Mouse (Mus musculus): ENCODE measurements around the gene Kalrn.

The Kalrn gene

GRCm38 (mm10) chr16:34061661-34062060 is 511.7 kb downstream of the Kalrn start:
- no peak for DNase-seq

- DNase-seq, result no peak
These were observed 514.7 kb downstream of the Kalrn start for GRCm38 (mm10) chr16:34058611-34059010.

- DNase-seq, result no peak
These were observed 515.9 kb downstream of the Kalrn start for GRCm38 (mm10) chr16:34057464-34057863.

GRCm38 (mm10) chr16:34056418-34057111 is 516.8 kb downstream of the Kalrn start:
- no peak for DNase-seq

GRCm38 (mm10) chr16:34050090-34050489 is 523.2 kb downstream of the Kalrn start:
- DNase-seq, result no peak

DNA sequence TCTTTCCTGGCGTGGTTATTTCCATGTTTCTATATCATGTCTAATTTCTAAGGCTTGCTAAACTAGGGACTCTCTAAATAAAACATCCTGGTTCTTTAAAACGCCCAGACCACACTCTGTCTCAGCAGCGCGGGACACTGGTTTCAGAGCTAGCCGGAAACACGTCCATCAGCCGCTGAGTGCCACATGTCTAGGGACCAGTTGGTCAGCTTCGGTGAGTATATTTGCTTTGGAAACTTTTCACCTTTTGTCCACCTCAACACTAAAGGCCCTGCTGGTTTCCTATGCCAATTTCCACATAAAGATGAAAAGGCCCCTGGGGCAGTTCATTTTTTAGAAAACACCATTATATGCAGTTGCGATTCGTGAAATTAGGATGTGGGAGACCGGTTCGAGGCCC is 524.0 kb downstream of the Kalrn start:
- DNase-seq, result no peak

- DNase-seq, result no peak
These were observed 525.1 kb downstream of the Kalrn start for GRCm38 (mm10) chr16:34048232-34048631.

DNA sequence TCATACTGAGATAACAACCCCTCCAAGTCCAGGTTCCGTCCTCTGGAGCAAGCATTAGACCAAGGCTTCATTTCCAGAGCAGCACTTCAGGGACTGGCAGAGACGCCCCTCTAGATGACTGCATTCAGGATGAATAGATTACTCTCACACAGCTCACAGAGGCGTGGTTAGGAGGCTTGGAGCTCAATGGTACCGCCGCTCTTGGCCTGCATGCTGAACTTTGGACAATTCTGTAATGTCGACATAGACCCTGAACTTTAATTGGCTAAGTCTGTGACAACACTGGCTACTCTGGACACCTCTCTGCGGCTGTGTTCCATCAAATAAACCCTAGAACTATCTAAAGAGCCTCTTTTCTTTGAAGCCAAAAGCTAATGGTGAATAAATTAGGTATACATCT is 525.8 kb downstream of the Kalrn start:
- DNase-seq, result no peak

- DNase-seq, result no peak
These were observed 526.3 kb downstream of the Kalrn start for GRCm38 (mm10) chr16:34047006-34047360.

DNA sequence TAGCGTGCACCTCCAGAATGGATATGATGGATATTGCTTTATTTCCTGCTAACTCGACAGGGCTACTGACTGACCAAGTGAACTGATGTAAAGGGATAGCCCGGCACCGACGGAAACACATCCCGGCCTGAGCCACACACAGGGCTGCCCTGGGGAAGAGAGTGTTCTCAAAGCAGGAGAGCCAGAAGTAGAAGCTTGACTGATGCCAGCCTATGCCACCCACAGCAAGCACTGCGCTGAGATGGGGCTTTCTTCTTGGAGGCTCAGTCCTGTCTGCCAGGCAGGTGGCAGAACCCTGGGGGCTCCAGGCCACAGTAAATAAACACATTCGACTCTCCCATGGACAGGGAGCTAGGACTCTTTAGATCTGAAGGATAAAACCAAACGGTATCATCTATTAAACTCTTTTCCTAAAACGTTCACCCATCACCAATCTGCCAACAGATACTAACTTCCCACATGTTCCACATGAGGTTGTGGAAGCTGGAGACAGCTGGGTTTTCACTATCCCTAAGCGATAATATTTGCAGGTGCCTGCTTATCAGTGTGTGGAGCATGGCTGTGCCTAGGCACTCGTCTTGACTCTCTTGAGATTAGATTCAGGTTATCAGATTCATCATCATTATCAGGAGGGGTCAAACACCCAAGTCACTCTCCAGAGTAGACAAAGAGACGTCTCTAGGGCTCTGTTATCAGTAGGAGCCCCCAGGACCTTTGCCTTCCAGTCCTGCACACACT is 526.9 kb downstream of the Kalrn start:
- DNase-seq, result no peak

DNA sequence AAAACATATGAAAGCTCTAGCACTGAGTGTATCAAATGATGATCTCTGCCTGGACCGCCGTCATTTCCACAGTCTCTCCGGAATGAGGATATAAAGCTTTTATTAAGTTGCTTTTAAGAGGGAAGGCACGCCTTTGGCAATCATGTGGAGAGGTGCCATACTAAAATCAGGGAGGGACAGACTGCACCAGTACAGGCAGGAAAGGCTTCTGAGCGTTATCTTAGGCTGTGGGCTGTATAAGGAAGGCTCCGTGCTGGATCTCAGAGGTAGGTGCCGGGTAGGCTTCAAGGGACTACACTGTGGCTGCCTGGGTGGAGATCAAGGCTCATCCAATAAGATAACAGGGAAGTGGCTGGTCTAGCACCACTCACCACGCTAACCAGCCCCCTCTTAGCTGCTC is 528.8 kb downstream of the Kalrn start:
- no peak for DNase-seq

- no peak for DNase-seq
These were observed 530.1 kb downstream of the Kalrn start for GRCm38 (mm10) chr16:34043048-34043795.

DNA sequence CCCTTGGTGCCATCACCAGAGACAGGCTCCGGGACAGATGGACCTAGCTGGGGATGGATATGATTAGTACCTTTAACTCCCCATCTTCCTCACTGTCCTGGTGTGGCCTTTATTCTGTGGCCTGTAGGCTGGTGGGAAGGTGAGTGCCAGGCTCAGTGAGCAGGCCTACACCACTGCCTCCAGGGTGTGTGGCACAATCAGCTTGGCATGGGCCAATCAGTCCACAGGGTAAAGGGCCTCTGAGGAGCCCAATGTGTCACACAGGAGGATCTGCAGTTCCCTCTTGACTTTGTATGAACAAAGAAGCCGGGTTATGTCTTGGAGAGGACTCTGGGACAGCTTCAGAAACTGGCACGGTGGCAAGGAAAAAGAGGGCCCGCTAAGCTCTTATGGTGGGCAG is 530.7 kb downstream of the Kalrn start:
- no peak for DNase-seq

DNA sequence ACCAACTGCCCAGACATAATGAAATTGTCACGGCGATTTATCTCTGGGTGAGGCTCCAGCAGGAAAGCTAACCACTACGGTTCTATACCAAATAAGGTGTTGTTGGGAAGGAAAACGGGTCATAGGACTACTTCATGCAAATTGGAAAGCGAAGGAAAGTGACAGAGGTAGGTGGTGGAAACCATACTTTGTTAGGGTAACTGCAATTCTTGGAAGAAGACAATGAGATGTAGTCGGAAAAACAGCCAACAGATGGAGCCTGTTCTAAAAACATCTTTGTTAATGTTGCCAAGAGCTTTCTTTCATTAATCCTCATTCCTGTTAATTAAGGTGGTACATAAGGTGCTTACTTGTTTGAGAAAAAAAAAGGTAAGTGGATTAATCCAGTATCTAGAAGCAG is 533.1 kb downstream of the Kalrn start:
- peak; percentile 13 for DNase-seq

GRCm38 (mm10) chr16:34039736-34040135 is 533.6 kb downstream of the Kalrn start:
- DNase-seq, result no peak

GRCm38 (mm10) chr16:34036327-34037047 is 536.8 kb downstream of the Kalrn start:
- no peak for DNase-seq

DNA sequence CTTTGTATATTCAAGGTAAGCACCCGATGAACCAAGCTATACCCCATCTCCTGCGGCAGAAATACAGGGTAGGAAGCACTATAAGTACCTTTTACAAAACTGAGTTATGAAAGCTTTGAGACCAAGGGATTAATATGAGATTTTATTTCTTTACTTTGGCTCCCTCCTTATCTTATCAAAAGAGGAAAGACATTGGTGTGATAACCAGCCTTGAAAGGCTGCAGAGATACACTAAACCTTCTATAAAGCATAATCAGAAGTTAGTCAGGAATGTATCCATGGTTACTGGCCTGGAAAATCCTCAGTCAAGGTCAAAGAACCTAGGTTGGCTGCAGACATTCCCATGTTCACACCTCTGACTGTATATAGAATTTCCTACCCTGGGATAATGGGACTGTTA is 537.6 kb downstream of the Kalrn start:
- no peak for DNase-seq

DNA sequence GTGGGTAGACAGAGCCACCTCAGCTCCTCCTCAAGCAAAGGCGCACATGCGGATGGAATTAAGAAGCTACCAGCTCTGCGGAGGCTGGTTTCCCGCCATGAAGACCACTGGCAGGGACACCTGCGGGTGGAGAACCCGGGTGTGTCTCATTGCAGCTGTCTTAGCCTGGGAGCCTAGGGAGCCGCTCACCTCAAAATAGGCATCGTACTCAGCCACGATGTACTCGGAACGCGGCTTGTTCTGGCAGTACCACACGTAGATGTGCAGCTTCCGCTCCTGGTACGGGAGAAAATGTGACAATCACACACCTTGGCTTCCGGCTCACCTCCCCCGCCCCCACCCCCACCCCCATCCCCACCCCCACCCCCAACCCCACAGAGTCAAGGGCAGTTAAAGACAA is 539.1 kb downstream of the Kalrn start:
- no peak for DNase-seq

DNA sequence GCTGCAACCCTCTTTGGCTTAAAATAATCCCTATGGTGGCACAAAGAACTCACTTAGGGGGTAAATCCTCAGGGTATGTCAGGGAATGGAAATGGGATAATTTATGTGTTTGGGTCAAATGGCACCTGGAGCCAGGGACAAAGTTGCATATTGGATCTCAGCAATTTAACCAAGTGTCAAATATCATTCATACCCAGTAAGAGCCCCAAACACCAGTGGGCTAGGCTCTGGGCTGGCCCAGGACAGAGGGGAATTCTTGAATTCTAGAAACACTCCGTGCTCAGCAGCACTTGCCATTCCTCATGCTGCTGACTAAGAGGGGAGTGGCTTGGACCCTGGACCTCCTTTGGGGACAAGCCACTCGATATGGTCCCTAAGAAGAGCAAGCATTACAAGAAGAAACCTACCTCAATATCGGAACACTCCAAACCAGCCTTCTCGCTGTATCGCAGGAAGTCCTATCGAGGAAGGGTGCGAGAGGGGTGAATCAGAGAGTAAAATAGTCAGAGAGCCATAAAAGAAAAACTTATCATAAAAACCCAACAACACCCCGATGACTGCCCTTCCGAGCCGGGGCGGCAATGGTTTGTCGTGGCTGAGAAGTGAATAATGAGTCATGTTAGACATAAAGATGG is 541.2 kb downstream of the Kalrn start:
- DNase-seq, result no peak

DNA sequence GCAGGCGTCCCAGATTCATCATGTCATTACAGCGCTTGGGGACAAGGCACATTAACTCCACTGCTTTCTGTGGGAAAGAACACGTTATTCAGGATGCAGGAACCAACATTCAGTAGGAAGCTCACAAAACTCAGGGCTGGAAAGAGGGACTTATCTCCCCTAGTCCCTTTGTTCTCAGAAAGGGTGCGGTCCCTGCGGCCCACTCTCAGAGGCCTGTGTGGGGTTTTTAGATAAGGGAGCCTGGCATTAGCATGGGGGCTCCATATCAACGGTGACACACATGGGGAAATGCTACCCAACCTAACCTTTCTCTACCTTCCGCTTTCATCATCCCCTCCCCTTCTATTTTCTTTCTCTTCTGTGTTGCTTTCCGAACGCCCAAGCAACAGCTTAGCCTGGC is 541.8 kb downstream of the Kalrn start:
- no peak for DNase-seq

DNA sequence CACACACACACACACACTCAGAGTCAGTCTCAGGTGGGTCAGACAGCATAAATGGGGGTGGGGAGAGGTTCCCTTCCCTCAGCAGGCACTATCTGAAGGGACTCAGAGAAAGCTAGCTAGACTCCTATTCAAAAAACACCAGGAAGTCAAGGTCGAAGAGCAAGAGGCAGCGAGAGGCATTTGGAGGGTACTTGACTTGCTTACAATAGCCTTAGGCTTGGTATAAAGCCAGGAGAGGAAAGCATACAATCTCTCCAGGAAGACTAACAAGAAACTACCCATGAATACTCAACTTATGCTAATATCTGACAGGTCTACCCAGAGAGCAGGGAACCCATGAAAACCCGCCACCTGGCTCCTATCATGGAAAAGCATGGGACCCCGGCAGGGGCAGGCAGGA is 543.0 kb downstream of the Kalrn start:
- DNase-seq, result no peak

DNA sequence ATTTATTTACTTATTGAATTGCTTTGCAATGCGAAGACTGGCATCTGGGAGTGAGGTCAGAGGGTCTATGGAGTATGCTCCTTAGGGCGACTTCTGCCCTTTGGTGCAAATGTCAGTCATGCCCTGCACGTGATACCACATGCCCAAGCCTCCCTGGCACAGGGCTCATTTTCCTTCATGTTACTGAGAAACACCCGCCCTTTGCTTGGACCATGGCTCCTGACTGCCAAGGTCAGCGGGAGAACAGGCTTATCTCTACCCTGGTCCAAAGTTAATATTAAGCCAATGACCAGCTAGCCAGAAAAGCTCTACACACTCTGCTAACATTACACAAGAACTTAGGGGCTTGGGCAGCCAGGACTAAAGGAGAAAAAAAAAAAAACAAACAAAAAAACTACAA is 543.5 kb downstream of the Kalrn start:
- no peak for DNase-seq

GRCm38 (mm10) chr16:34017241-34017640 is 556.1 kb downstream of the Kalrn start:
- DNase-seq, result no peak

All from cerebellum, adult 9-10 months (tissue).